Mouse (Mus musculus): ENCODE measurements around the gene Gapdh. TPM values are rescaled to one million over a fixed set of nuclear protein-coding genes. Genes with fewer than 3 reads are reported as not detected.
A peak's percentile ranks its signal among the peaks of the same experiment; 100 is the strongest.

Gene Gapdh
- total RNA-seq, 1 experiment from 2014 or later: 1,510 TPM

DNA sequence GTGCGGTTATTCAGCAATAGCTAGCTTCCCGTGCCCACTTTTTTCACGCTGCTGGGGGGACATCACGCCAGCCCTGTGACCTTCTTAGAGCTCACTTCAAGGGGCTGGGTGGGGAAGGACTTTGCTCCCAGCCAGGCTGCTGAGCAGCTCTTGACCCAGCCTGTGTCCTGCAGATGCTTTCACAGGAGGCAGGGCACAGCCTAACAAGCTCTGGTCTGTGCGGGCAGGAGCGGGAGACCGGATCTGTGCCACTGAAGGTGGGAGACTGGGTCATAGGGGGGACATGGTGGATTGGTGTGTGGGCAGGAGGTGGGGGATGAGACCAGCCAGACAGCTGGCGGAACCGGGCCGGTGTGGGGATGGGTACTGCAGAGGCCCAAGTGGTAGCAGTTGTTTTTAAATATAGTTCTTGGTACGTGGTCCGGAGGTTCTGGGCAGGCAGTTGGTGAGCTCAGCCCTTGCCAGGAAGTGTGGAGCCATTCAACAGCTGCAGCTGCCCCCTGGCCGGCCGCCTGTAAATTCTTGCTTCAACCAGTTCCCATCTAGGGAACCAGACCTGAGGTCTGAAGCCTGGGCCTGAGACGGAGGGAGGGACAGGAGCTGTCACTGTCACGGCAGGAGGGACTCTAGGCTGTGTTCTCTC is 17.2 kb downstream of the Gapdh start:
- no peak for DNase-seq

DNA sequence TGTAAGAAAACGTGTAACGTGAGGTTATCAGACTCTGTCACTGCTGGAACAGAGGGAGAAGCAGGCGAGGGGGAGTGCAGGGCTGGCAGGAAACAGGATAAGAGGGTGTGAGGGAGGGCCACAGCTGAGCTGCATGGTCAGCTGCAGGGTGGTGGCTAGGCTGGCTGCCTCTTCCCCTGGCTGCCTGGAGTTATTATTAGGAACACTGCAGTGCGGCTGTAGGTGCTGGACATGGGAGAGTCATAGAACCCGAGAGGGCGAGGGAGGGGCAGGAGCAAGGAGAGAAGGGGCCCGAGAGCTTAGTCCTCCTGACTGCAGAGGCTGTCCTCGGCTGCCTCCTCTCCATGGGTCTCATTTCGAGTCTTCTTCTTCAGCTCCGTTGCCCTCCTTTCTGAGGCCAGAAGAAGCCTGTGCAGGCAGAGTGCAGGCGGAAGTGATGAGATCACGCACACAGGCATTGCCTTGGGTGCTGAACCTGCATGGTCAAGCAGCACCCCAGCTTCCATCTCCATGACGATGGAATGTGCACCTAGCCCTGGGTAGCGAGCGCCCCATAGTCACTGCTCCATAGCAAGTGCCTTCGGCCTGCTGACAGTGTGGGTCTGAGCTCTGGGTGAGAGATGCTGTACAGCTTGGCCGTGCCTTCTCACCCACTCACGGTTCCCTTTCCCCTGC is 17.9 kb downstream of the Gapdh start:
- peak; percentile 31 for DNase-seq

DNA sequence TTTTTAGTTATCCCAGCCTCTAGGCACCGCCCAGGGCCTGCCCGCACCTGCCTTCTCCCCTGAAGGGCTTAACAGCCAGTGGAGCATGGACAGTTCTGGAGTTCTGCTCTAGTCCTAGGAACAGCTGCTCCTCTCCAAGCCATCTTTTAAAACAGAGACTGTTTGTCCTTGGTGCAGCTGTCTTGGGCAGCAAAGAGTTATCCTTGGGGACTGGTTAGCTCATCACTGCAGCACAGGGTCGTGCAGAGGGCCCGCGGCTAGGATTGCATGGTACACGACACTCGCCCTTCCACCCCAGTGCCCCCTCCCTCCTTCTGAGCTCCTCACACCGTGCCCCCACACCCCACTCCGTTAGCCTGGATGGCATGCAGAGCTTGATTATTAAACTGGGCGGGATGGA is 18.9 kb downstream of the Gapdh start:
- no peak for DNase-seq

DNA sequence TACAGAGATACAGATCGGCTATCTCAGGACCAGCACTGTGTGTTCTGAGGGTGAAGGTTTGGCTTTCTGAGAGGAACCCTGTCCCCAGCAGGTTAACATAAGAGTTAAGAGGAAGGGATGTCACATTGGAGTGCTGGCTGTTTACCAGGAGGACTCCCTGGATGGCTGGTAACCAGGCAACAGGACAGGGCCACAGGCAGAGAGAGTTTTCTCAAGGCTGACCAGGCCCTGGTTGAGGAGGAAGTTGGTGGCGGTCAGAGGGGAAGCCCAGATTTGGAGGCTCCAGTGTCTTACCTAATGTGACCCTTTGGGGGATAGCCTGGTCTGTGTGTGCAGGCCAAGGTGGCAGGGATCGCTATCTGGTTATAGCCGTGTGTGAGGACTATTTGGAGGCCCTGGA is 19.5 kb downstream of the Gapdh start:
- DNase-seq: peak; percentile 42

DNA sequence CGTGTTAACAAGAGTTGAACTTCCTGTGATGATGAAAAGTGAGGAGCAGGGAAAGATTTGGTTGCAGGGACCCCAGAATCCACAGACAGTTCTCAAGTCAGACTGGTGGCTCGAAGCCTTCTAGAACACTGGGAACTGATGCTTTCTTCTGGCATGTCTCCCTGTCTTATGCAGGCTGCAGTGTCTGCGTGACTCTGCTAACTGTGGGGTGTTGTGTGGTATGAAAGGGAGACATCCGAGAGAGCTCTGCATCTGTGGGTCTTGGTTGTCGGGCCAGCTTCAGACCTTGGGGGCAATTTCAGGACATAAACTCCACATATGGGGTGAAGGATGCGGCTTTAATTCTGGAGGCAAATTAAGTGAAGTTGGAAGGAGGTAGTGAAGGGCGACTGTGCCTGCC is 20.1 kb downstream of the Gapdh start:
- DNase-seq: no peak

DNA sequence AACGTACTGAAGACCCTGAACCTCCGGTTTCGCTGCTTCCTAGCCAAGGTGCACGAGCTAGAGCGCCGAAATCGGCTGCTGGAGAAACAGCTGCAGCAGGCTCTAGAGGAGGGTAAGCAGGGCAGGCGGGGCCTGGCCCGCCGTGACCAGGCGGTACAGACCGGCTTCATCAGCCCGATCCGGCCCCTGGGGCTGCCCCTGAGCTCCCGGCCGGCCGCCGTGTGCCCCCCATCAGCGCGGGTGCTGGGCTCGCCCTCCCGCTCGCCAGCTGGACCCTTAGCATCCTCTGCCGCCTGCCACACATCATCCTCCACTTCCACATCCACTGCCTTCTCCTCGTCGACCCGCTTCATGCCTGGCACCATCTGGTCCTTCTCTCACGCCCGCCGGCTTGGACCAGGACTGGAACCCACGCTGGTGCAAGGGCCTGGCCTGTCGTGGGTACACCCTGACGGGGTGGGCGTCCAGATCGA is 20.8 kb downstream of the Gapdh start:
- DNase-seq: peak; percentile 35

DNA sequence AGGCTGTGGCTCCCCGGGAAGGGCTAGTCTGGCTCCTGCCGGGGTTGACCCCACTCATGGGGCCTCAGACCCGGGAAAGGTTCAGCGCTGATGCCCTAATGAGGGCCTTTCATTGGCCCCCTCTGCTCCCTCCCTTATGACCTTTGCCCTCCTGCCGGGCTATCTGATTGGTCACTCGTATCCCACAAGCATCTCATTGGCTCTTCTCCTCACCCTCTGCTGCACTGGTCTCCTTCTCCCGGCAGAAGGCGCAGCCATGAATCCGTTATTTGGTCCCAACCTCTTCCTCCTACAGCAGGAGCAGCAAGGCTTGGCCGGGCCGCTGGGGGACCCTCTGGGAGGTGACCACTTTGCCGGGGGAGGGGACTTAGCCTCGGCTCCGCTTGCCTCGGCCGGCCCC is 21.3 kb downstream of the Gapdh start, which contains the start of gene Iffo1:
Iffo1 (plus strand) TSS at position 241 of the 400 bp plus-strand sequence.
- DNase-seq: peak; percentile 87

DNA sequence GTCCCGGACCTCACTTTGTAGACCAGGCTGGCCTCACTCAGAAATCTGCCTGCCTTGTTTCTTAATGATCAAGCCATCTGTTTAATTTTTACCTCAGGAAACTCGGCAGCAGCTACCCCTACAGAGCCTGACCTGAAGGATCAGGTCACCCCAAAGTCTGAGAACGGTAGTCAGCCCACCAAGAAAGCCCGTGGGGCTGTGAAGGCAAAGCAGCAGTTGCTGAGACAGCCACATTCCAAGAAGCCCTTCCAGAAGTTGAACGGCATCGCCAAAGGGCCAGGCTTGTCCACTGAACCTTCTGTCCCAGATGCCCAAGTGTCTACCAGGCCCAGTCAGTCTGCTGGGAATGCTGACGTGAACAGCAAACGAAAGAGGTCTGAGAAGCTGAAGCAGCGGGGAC is 22.4 kb downstream of the Gapdh start:
- no peak for DNase-seq

DNA sequence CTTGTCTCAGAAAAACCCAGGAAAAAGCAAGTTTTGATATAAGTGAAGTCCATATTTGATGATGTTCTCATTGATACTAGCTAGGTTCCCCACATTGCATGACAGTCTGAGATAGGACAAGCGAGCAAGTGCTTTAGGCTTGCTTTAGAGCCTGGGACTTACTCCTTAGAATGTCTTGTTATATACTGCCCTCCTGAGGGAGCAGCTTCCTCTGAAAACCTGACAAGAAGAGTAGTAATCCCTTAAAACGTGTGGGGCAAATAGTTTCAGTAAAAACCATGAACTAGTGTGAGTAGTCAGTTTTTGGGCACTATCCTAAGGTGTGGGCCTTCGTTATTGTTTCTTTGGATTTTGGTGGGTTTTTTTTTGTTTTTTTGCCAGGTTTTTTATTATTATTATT is 23.1 kb downstream of the Gapdh start:
- no peak for DNase-seq

DNA sequence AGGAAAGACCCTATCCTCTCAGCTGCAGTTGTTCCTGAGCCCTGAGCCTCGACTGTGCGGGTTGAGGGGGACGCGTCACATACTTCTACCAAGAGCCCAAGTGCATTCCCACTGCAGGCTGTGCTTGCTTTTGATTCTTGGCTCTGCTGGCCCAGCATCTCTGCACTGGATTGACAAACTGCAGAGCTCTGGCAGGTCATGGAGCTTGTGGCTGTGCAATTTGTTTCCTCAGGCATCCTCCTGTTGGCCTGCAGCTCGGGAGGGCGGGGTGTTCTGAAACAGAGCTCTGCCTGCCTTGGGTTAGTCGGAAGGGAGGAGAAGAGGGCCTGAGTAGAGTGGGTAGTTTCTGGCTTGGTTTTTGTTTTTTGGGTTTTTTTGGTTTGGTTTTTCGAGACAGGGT is 23.8 kb downstream of the Gapdh start:
- DNase-seq: no peak

DNA sequence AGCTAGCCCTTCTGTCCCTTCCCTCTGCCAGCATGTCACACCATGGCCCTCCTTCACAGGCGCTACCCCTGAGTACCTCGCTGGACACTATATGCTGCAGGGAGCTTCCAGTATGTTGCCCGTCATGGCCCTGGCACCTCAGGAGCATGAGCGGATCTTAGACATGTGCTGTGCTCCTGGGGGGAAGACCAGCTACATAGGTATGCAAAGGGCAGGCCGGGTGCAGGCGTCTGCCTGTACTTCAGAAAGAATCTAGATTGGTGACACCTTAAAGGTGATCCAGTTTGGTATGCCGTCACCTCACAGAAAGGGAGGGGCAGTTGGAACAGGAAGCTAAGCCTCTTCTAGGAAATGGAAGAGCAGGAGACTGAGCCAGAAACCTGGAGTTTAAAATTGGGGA is 26.5 kb downstream of the Gapdh start:
- DNase-seq: no peak

DNA sequence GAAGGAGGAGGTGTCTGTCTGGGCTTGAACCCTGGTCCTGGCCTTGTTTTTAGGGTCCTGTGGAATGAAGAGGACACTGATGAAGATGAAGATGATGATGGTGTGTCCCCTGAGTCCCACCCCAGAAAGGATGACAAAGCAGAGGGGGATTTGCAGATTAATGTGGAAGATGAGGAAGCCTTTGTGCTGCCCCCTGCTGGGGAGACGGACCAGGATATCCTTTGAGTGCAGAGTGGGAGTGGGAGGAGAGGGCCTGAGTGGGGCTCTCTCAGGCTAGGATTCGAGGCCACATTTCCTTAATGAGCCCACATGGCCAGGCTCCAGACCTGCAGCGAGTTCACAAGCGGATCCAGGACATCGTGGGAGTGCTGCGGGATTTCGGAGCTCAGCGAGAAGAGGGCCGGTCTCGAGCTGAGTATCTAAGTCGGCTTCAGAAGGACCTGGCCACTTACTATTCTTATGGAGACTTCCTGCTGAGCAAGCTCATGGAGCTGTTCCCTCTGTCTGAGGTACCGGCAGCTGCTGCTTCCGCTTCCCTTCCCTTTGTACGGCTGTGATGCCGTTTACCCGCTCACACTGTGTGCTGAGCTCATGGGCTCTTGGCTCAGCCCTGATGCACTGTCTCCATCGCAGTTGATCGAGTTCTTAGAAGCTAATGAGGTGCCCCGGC is 29.1 kb downstream of the Gapdh start:
- peak; percentile 47 for DNase-seq

DNA sequence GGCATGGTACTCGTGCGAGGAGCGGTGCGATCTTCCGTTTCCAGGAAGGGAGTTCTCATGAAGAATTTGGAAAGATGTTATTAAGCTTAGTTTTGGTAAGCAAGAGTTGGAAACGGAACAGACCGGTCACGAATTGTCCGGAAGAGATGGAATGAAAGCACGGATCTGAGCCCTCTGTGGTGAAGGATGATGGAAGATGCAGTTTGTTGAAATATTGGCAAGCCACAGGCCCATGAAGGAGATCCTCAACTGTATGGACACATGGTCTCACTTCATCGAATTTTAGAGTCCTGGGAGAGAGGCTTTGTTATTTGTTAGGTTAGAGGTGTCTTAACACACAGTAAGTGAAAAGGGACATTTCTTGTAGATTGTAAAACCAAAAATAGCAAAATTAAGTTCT is 33.8 kb downstream of the Gapdh start:
- no peak for DNase-seq

DNA sequence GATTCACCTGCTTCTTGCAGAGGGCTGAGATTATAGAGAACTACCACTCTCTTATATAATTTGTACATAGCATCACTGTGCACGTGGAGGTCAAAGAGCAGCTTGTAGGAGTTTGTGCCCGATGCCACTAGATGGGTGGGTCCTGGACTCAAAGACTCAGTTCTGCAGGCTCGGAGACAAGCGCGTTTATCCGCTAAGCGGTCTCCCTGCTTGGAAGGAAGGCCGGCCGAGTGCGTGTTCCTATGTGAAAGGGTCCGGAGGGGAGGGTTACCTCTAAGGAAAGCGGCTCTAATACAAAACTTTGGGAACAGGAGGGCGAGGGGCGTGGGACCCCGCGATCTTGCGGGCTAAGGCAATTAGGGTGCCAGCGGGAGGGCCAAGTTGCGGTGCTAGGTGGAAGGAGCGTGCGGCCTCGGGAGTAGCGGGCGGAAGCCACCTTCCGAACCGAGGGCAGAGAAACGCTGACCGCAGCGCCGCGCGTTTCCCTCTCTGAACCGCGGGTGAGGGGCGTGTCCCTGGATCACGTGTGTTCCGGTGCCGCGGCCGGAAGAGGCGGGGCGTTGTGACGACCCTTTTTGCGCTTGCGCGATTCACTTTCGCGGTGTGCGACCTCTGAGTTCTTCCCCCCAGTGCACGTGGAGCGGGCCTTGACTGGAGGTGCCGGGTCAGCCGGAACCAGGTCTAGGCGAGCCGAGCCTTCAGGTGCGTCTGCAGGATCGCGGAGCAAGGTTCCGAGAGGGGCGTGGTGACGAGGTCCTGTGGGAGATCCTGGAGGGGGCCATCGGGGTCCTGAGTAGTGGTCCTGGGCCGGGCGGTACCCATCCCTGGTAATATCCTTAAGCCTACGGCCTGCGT is 34.7 kb downstream of the Gapdh start, which contains the start of gene Nop2:
Nop2 (plus strand) TSS at position 608 of the 855 bp plus-strand sequence.
- peak; percentile 87 for DNase-seq

DNA sequence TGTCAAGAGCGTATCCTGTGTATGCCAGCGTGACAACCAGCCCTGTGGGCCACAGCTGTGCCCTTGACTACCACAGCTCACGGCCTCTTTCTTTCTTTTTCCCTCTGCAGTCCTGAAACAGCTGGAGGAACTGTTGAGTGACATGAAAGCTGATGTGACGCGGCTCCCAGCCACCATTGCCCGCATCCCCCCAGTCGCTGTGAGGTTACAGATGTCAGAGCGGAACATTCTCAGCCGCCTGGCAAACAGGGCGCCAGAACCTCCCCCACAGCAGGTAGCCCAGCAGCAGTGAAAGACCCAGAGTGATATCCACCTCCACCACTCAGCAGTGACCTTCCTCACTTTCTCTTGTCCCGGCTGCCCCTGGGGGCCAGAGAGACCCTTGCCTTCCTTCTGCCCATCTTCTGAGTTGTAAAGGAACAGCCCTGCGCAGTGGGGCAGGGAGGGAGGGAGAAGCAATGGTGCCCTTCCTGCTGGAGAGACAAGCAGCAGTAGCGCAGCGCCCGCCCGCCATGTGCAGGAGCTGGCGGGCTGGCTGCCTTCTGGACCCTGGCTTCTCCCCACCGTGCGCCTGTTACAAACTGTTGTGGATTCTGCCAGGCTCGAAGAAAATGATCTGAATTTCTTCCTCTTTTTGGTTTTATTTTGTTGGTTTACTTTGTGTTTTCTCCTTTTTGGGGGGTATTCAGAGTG is 36.4 kb downstream of the Gapdh start:
- DNase-seq: no peak

DNA sequence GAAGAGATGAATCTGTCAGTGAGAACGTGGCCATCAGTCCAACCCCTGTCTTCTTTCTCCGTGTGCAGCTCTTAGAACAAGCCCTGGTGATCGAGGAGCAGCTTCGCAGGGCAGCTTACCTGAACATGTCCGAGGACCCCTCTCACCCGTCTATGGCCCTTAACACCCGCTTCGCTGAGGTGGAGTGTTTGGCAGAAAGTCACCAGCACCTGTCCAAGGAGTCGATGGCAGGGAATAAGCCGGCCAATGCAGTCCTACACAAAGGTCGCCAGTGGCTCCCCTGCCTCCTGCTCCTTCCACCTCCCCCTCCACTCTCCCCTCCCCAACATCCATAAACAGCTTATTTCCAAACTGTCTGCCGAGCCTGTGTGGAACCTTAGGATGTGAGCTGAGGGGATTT is 37.5 kb downstream of the Gapdh start:
- DNase-seq: no peak

DNA sequence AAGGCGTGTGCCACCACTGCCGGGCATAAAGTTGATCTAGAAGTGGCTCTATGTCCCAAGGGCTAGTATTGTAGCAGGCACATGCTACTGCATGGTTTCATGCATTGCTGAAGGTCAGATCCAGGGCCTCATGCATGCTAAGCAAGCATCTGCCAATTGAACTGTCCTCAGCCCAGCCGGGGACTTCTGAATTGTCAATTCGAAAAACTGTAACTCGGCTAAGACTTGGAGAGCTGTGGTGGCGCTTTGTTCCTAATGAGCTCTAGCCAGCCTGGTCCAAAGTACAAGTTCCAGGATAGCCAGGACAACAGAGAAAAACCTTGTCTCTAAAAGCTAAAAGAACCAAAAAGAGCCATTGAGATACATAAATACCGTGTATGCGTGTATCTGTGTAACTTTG is 46.9 kb downstream of the Gapdh start:
- DNase-seq: no peak

DNA sequence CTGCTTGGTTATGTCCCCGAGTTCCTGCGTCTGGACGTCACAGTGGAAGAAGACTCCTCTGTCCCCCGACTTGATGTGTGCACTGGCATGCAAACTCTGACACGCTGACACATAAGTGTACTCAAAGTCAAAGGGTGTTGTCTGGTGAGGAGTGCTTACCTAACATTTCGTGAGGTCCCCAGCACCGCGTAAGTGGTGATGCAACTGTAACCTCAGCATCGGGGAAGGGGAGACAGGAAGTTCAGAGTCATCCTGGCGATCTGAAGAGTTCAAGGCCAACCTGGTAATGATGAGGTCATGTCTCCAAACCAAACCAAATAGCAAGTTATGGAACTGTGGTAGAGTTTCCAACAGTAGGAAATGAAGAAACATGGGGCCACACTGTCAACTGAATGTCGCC is 53.7 kb downstream of the Gapdh start:
- DNase-seq: no peak
